In the genomic region with DNA sequence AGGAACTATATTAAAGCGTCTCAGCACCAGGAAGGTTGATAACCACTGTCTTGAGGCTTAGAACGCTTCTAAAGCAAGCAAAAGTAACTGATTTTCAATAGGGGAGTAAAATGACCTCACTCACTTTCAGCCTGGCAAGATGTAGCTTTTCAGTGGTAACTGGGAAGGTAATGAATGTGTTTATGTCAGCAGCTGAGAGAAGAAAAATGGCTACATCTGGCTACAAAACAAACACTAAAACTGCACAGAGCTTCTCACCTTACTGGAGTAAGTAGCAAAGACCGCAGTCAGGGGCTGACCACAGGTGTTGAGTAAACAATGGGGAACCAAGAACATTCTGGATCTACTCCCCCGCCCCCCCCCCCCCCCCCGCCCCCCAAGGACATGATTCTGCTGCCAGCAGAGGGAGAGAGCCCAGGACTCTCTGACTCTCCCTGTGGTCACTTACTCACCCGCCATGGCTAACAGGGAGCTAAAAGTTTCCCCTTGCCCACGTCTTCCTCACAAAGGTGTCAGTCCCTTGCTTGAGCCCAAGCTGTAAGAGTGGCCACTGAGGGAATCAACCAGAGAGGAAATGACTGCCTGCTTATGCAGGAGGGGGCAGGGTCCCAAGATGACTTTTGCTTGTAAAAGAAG, we compare ENCODE assay signal across 20 mouse cellular contexts.
DNase-seq lines count a peak whose midpoint lies in the region; ATAC-seq and TF ChIP-seq lines count a peak whose summit lies in the region.
"Had no signal": no experiment of that assay in that cellular context is flagged by ENCODE, and none has a peak within 500 bp of the region (broad histone marks: within the 10 kb centered on the region; RNA-seq: fewer than 3 reads in every experiment).

No protein-coding gene starts in this region.

- H3K4me3 ChIP-seq in kidney, postnatal 0 days (replicated peaks; ENCODE audit: low read depth, low read length): no peak overlapping the region
- no peak overlapping the region for H3K4me3 ChIP-seq in hindbrain, embryonic 14.5 days (replicated peaks; ENCODE audit: low read length)
- H3K4me3 ChIP-seq: forebrain, embryonic 12.5 days; heart, embryonic 10.5 days; left cerebral cortex, adult 2 months had no signal

- H3K4me2 ChIP-seq in kidney, postnatal 0 days (ENCODE audit: low read length): no peak overlapping the region
- no peak overlapping the region for H3K4me2 ChIP-seq in hindbrain, embryonic 14.5 days (replicated peaks)
- H3K4me2 ChIP-seq: forebrain, embryonic 12.5 days; liver, embryonic 11.5 days had no signal

- no peaks in the 10 kb centered on the region for H3K36me3 ChIP-seq in kidney, postnatal 0 days (ENCODE audit: insufficient read depth, low read length)
- H3K36me3 ChIP-seq in hindbrain, embryonic 14.5 days (replicated peaks; ENCODE audit: control insufficient read depth, insufficient read depth): no peaks in the 10 kb centered on the region
- H3K36me3 ChIP-seq: forebrain, embryonic 12.5 days; heart, embryonic 10.5 days had no signal

- WGBS in kidney, postnatal 0 days: 24% methylated on average over 7 of the region's 7 CpGs
- WGBS in hindbrain, embryonic 14.5 days: 59% methylated on average over 6 of the region's 7 CpGs

- peak; percentile 51 for DNase-seq in kidney, postnatal 0 days (ENCODE audit: low spot score)
- DNase-seq in kidney, adult 11 months: no peak
- peak; percentile 39 for DNase-seq in 416B (ENCODE audit: low read depth)
- DNase-seq in retina, embryonic 14.5 days (ENCODE audit: low spot score): no peak
- no peak for DNase-seq in left cerebral cortex, adult 8-10 months (ENCODE audit: low spot score in 2 of 2)
- no peak for DNase-seq in hindbrain, embryonic 14.5 days (ENCODE audit: low spot score)
- DNase-seq: adrenal gland, postnatal 14 days; cerebellum, adult 9-10 months; gastrocnemius, postnatal 36 days; kidney, adult 8-10 months; left cerebral cortex, postnatal 4 days; lung, adult 2 months; midbrain, embryonic 14.5 days had no signal

- no peaks in the 10 kb centered on the region for H3K9me3 ChIP-seq in kidney, postnatal 0 days (replicated peaks; ENCODE audit: low read length)
- H3K9me3 ChIP-seq in hindbrain, embryonic 14.5 days (ENCODE audit: control insufficient read depth, low read length): no peaks in the 10 kb centered on the region
- H3K9me3 ChIP-seq: forebrain, embryonic 12.5 days; heart, embryonic 10.5 days had no signal

- no peak overlapping the region for H3K9ac ChIP-seq in kidney, postnatal 0 days (ENCODE audit: low read depth, low read length)
- no peak overlapping the region for H3K9ac ChIP-seq in hindbrain, embryonic 14.5 days
- H3K9ac ChIP-seq: forebrain, embryonic 12.5 days had no signal

- no peak for ATAC-seq in kidney, postnatal 0 days (replicated peaks; ENCODE audit: low FRiP score, low read depth)
- ATAC-seq in common myeloid progenitor, adult 5-6 weeks (replicated peaks; ENCODE audit: low read depth, poor library complexity, severe bottlenecking): peak; percentile 29; the same call in 1 of the 2 replicates
- ATAC-seq in megakaryocyte progenitor cell, adult 5-6 weeks (replicated peaks; ENCODE audit: poor library complexity): peak; percentile 62
- ATAC-seq in hindbrain, embryonic 14.5 days (ENCODE audit: low FRiP score): no peak

- TF ChIP-seq CTCF in kidney, postnatal 0 days (IDR thresholded peaks at IDR 0.05; ENCODE audit: low read depth): no peak

- no peaks in the 10 kb centered on the region for H3K27me3 ChIP-seq in kidney, postnatal 0 days (ENCODE audit: insufficient read depth, low read length)
- no peaks in the 10 kb centered on the region for H3K27me3 ChIP-seq in hindbrain, embryonic 14.5 days (ENCODE audit: control insufficient read depth, insufficient read depth, low read length)
- H3K27me3 ChIP-seq: forebrain, embryonic 12.5 days had no signal

- H3K27ac ChIP-seq in kidney, postnatal 0 days: no peak overlapping the region
- no peak overlapping the region for H3K27ac ChIP-seq in hindbrain, embryonic 14.5 days
- H3K27ac ChIP-seq: forebrain, embryonic 12.5 days; heart, embryonic 10.5 days; left cerebral cortex, adult 2 months; stomach, postnatal 0 days had no signal

- H3K4me1 ChIP-seq in kidney, postnatal 0 days (replicated peaks; ENCODE audit: insufficient read depth, low read length): no peaks in the 10 kb centered on the region
- H3K4me1 ChIP-seq in hindbrain, embryonic 14.5 days (replicated peaks; ENCODE audit: control insufficient read depth, insufficient read depth, low read length): no peaks in the 10 kb centered on the region
- H3K4me1 ChIP-seq: forebrain, embryonic 12.5 days; heart, embryonic 10.5 days had no signal

Comparison
In these comparisons a context has a peak if more than half of its experiments do, and no peak if none do; other contexts are left out.
1. DNase-seq: peak in kidney, postnatal 0 days (single experiment) and 416B (single experiment); none in kidney, adult 11 months (single experiment), retina, embryonic 14.5 days (single experiment), left cerebral cortex, adult 8-10 months (0 of 2) and hindbrain, embryonic 14.5 days (single experiment).
2. ATAC-seq: peak in common myeloid progenitor, adult 5-6 weeks (single experiment) and megakaryocyte progenitor cell, adult 5-6 weeks (single experiment); none in kidney, postnatal 0 days (single experiment) and hindbrain, embryonic 14.5 days (single experiment).